Mouse (Mus musculus) midbrain, embryonic 13.5 days (tissue): Measurements from ENCODE around the gene Smo. TPM values are rescaled to one million over a fixed set of nuclear protein-coding genes. Genes with fewer than 3 reads are reported as not detected.

Experiments
- ATAC-seq: fragments of 200-750 bp; cut with Nextera tagmentation; 2 replicates; pipeline ENCODE4 v1.8.0; 2017; ENCODE audit warnings: mild to moderate bottlenecking, moderate TSS enrichment, moderate library complexity
- H3K27ac ChIP-seq: fragments of 300-500 bp; sonication (generic); 2 replicates; pipeline ENCODE4 v1.5.1; 2015; ENCODE audit warnings: inconsistent platforms, mild to moderate bottlenecking, moderate library complexity
- H3K27me3 ChIP-seq: fragments of 300-500 bp; sonication (generic); 2 replicates; pipeline ENCODE4 v1.6.1; 2015; ENCODE audit warnings: mild to moderate bottlenecking, inconsistent platforms
- H3K36me3 ChIP-seq: fragments of 300-500 bp; sonication (generic); 2 replicates; pipeline ENCODE4 v1.6.1; 2015; ENCODE audit warnings: mild to moderate bottlenecking, inconsistent platforms
- H3K4me1 ChIP-seq: fragments of 300-500 bp; sonication (generic); replicated peaks from 2 replicates; pipeline ENCODE4 v1.6.1; 2015; ENCODE audit warnings: inconsistent platforms
- H3K4me2 ChIP-seq: fragments of 300-500 bp; sonication (generic); replicated peaks from 2 replicates; pipeline ENCODE4 v1.6.1; 2015; ENCODE audit warnings: moderate library complexity, mild to moderate bottlenecking, inconsistent platforms
- H3K4me3 ChIP-seq: fragments of 300-500 bp; sonication (generic); replicated peaks from 2 replicates; pipeline ENCODE4 v1.5.1; 2015; ENCODE audit warnings: mild to moderate bottlenecking, inconsistent platforms
- H3K9ac ChIP-seq: fragments of 300-500 bp; sonication (generic); replicated peaks from 2 replicates; pipeline ENCODE4 v1.6.1; 2015; ENCODE audit warnings: mild to moderate bottlenecking, inconsistent platforms
- H3K9me3 ChIP-seq: fragments of 300-500 bp; sonication (generic); 2 replicates; pipeline ENCODE4 v1.6.1; 2016; ENCODE audit warnings: mild to moderate bottlenecking, inconsistent platforms
- WGBS: fragments of 180-500 bp; shearing (Covaris S2); methylation state at CpG from one replicate; pipeline ENCODE4 v1.1.7; 2015; 5-methylcytosine and 5-hydroxymethylcytosine counted together
- polyA plus RNA-seq: library from polyadenylated mRNA; unstranded; fragments of >200 nt; fragmentation: Nextera tagmentation; extraction: Ambion mirVana; gene quantifications from 2 replicates; pipeline ENCODE4 v1.2.1, GENCODE M21; 2015

Gene Smo
- polyA plus RNA-seq, 1 experiment from 2014 or later = 19.2 TPM

DNA sequence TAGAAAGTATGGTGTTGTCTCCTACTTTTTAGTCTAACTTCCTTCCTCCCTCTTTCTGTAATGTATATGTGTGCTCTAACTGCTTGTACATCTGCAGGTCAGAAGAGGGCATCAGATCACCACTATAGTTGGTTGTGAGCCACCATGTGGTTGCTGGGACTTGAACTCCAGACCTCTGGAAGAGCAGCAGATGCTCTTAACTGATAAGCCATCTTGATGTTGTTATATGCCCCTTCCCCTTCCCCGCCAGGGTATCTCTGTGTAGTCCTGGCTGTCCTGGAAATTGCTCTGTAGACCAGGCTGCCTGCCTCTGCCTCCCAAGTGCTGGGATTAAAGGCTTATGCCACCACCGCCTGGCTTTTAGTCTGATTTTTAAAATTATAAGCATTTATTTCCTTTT lies 31.6 kb downstream of the Smo start:
- ATAC-seq = no peak

GRCm38 (mm10) chr6:29767813-29768660 lies 32.7 kb downstream of the Smo start, which contains the start of gene Ahcyl2:
Gene Ahcyl2, plus strand, starts transcription at chr6:29768011.
- WGBS = under 1% methylated on average over 57 of the region's 61 CpGs
- Histone ChIP-seq H3K27ac (peak within 1 kb of the TSS; percentile 90), H3K9me3 (no peaks in the 10 kb centered on the region), H3K36me3 (no peaks in the 10 kb centered on the region), H3K9ac (peak within 1 kb of the TSS; percentile 79), H3K4me1 (peaks cover 19% of the 10 kb centered on the region), H3K4me3 (peak within 1 kb of the TSS; percentile 69), H3K4me2 (peak within 1 kb of the TSS; percentile 61), H3K27me3 (no peaks in the 10 kb centered on the region)
- ATAC-seq = peak; percentile 99

More for the DNA sequence above, 31.6 kb downstream of the Smo start:
- Histone ChIP-seq H3K27ac (no peak overlapping the region), H3K4me1 (peaks cover 19% of the 10 kb centered on the region), H3K9ac (no peak overlapping the region), H3K27me3 (no peaks in the 10 kb centered on the region), H3K4me3 (no peak overlapping the region), H3K4me2 (no peak overlapping the region), H3K36me3 (no peaks in the 10 kb centered on the region), H3K9me3 (no peaks in the 10 kb centered on the region)
- WGBS = 94% methylated on average over 2 of the region's 2 CpGs

GRCm38 (mm10) chr6:29768791-29769441 lies 33.6 kb downstream of the Smo start:
- Histone ChIP-seq H3K27ac (peak overlapping the region; percentile 90), H3K36me3 (no peaks in the 10 kb centered on the region), H3K9ac (peak overlapping the region; percentile 79), H3K4me3 (peak overlapping the region; percentile 69), H3K9me3 (no peaks in the 10 kb centered on the region), H3K4me2 (peak overlapping the region; percentile 61), H3K4me1 (peaks cover 19% of the 10 kb centered on the region), H3K27me3 (no peaks in the 10 kb centered on the region)
- 0% methylated on average over 49 of the region's 50 CpGs for WGBS
- peak; percentile 49 for ATAC-seq

DNA sequence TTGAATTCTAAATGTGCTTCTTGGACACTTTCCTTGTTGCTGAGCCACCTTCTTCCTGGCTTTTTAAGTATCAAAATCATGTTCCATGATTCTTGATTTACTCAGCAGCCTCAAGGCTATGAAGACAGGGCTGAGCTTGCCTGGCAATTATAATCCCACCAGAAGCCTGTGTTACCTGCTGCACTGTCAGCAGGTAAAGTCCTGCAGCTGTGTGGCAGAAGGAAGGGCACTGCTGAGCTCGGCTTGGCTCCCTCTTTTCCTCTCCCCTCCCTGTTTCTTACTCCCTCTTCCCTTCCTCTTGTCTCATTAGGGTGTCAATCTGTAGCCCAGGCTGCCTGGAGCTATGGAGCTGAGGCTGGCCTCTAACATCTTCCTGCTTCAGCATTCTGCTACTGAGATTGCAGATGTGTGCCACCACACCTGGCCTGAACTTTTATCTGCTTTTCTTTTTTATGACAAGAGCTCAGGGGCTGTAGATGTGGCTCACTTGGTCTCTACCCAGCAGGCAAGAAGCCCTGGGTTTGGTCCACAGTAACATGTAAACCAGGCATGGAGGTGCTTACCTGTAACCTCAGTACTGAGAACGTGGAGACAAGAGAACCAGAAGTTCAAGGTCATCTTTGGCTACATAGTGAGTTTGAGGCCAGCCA lies 35.5 kb downstream of the Smo start:
- Histone ChIP-seq H3K9ac (0 out of 2 replicates have a peak overlapping the region, but pooled peaks have one; percentile 11), H3K4me1 (peaks cover 19% of the 10 kb centered on the region), H3K9me3 (no peaks in the 10 kb centered on the region), H3K4me2 (no peak overlapping the region), H3K4me3 (no peak overlapping the region), H3K27me3 (no peaks in the 10 kb centered on the region), H3K27ac (no peak overlapping the region), H3K36me3 (no peaks in the 10 kb centered on the region)
- 67% methylated on average over 2 of the region's 2 CpGs for WGBS
- ATAC-seq = no peak

GRCm38 (mm10) chr6:29772236-29772635 lies 36.9 kb downstream of the Smo start:
- Histone ChIP-seq H3K4me3 (no peak overlapping the region), H3K27ac (no peak overlapping the region), H3K36me3 (no peaks in the 10 kb centered on the region), H3K27me3 (no peaks in the 10 kb centered on the region), H3K4me1 (peaks cover 19% of the 10 kb centered on the region), H3K9ac (no peak overlapping the region), H3K9me3 (no peaks in the 10 kb centered on the region), H3K4me2 (no peak overlapping the region)
- 92% methylated on average over 3 of the region's 3 CpGs for WGBS
- ATAC-seq = no peak

DNA sequence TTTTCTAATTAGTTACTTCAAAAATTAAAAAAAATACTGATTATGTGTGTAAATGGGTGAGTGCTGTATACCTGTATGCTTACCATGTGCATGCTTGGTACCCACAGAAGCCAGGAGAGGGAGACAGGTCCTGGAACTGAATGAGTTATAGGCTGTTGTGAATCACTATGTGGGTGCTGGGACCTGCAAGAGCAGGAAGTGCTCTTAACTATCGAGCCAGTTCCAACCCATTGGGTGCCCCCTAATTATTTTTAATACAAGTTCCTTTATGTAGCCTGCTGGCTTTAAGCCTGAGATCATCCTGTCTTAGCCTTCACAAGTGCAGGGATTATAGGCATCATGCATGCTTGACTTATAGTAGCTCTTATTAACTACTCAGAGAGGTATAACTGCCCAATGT lies 38.9 kb downstream of the Smo start:
- H3K9ac ChIP-seq = no peak overlapping the region
- no peak overlapping the region for H3K4me3 ChIP-seq
- H3K4me2 ChIP-seq = no peak overlapping the region
- H3K9me3 ChIP-seq = no peaks in the 10 kb centered on the region
- no peaks in the 10 kb centered on the region for H3K27me3 ChIP-seq
- no peak overlapping the region for H3K27ac ChIP-seq
- WGBS = 68% methylated on average over 1 of the region's 1 CpGs
- no peaks in the 10 kb centered on the region for H3K36me3 ChIP-seq
- H3K4me1 ChIP-seq = peaks cover 18% of the 10 kb centered on the region
- ATAC-seq = no peak

DNA sequence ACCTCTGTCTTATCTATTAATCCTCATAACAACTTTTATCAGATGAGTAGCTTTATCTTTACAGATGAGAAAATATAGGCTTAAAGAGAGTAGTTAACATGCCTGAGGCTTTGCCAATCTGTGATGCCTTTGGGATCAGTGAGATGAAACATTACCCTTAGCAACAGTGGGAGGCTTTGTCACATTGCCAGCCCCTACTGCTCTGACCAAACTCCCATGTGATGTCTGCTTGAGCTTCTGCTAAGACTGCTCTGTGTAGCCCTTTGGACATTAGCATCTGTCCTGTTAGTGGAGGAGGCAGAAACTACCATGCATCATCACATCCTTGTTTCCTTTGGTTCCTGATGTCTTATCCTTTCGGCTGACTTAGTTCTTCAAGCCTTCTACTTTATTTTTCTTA lies 40.3 kb downstream of the Smo start:
- WGBS = 97% methylated on average over 1 of the region's 1 CpGs
- Histone ChIP-seq H3K27me3 (no peaks in the 10 kb centered on the region), H3K4me3 (no peak overlapping the region), H3K4me2 (no peak overlapping the region), H3K9ac (no peak overlapping the region), H3K27ac (no peak overlapping the region), H3K9me3 (no peaks in the 10 kb centered on the region), H3K36me3 (no peaks in the 10 kb centered on the region), H3K4me1 (peaks cover 8% of the 10 kb centered on the region)
- ATAC-seq = no peak

DNA sequence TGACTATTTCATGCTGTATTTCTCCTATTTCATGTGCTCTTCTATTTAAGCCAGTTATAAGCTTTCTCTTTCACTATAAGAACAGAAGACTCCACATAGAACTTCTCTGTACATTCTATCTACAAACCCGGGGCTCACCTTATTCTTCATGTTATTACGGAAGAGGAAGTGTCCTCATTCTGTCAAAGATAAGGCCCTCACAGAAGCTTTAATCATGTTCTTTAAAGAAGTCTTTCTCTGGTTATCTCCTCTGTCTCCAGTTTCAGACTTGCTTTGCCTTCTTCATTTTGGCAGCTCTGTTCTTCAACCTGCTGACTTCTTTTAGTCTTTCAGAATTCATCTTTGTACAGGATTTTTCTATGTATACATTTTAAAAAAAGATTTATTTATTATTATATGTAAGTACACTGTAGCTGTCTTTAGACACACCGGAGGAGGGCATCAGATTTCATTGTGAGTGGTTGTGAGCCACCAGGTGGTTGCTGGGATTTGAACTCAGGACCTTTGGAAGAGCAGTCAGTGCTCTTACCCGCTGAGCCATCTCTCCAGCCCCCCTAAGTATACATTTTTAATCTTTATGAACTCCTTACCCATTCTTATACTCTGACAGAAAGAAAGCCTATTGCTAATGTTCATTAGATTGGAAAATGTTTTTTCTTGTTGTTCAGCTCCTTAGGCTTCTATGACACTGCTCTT lies 41.4 kb downstream of the Smo start:
- Histone ChIP-seq H3K4me1 (no peaks in the 10 kb centered on the region), H3K9ac (no peak overlapping the region), H3K4me3 (no peak overlapping the region), H3K4me2 (no peak overlapping the region), H3K9me3 (no peaks in the 10 kb centered on the region), H3K27ac (no peak overlapping the region), H3K27me3 (no peaks in the 10 kb centered on the region), H3K36me3 (no peaks in the 10 kb centered on the region)
- ATAC-seq = no peak
- 92% methylated on average over 4 of the region's 4 CpGs for WGBS

DNA sequence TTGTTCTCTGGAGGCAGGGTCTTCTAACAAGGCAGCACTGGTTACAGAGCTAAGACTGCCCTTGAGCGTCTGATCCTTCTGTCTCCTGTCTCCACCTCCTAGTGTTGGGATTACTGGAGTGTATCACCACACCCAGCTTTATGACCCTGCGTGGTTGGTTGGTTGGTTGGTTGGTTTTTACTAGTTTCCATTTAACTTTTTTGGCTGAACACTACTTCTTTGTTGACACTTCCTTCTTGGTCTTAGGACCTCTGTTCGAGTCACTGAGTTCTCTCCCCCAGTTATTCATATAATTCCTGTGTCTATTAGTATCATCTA lies 41.9 kb downstream of the Smo start:
- H3K36me3 ChIP-seq = no peaks in the 10 kb centered on the region
- no peak overlapping the region for H3K27ac ChIP-seq
- no peak overlapping the region for H3K9ac ChIP-seq
- H3K4me2 ChIP-seq = no peak overlapping the region
- no peak overlapping the region for H3K4me3 ChIP-seq
- no peaks in the 10 kb centered on the region for H3K4me1 ChIP-seq
- no peaks in the 10 kb centered on the region for H3K9me3 ChIP-seq
- 77% methylated on average over 3 of the region's 3 CpGs for WGBS
- no peak for ATAC-seq
- H3K27me3 ChIP-seq = no peaks in the 10 kb centered on the region

- Histone ChIP-seq H3K9me3 (no peaks in the 10 kb centered on the region), H3K36me3 (no peaks in the 10 kb centered on the region), H3K27ac (no peak overlapping the region), H3K4me2 (no peak overlapping the region), H3K4me1 (no peaks in the 10 kb centered on the region), H3K27me3 (no peaks in the 10 kb centered on the region), H3K4me3 (no peak overlapping the region), H3K9ac (no peak overlapping the region)
- no peak for ATAC-seq
Measured at GRCm38 (mm10) chr6:29780082-29780481, 44.8 kb downstream of the Smo start.

GRCm38 (mm10) chr6:29780571-29780970 lies 45.3 kb downstream of the Smo start:
- no peak for ATAC-seq
- no peaks in the 10 kb centered on the region for H3K9me3 ChIP-seq
- H3K4me1 ChIP-seq = no peaks in the 10 kb centered on the region
- H3K27me3 ChIP-seq = no peaks in the 10 kb centered on the region
- H3K9ac ChIP-seq = no peak overlapping the region
- no peak overlapping the region for H3K27ac ChIP-seq
- no peaks in the 10 kb centered on the region for H3K36me3 ChIP-seq
- H3K4me3 ChIP-seq = no peak overlapping the region
- WGBS = 97% methylated on average over 2 of the region's 2 CpGs
- no peak overlapping the region for H3K4me2 ChIP-seq

DNA sequence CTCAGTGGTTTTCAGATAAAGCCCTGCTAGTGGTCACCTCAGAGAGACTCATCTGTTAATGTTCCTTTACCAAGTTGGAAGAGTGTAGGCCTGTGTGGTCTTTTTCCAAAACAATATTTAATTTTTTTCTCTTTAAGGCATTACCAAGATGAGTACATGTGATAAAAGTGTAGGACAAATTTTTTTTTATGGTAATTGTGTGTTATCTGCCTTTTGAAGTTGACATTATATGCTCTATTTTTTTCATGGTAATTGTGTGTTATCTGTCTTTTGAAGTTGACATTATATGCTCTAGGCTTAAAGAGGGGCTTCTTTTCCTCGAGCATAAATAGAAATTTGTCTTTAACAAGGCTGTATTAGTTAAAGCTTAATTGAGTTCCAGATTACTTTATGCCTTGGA lies 46.9 kb downstream of the Smo start:
- no peak for ATAC-seq
- H3K9me3 ChIP-seq = no peaks in the 10 kb centered on the region
- no peaks in the 10 kb centered on the region for H3K27me3 ChIP-seq
- no peak overlapping the region for H3K9ac ChIP-seq
- no peaks in the 10 kb centered on the region for H3K4me1 ChIP-seq
- H3K4me3 ChIP-seq = no peak overlapping the region
- H3K36me3 ChIP-seq = no peaks in the 10 kb centered on the region
- H3K4me2 ChIP-seq = no peak overlapping the region
- no peak overlapping the region for H3K27ac ChIP-seq
- WGBS = 69% methylated on average over 1 of the region's 1 CpGs
